Mouse (Mus musculus) right cerebral cortex, postnatal 25 days (tissue): Measurements from ENCODE around the gene Tctex1d4.

Experiments
- DNase-seq: peaks from one replicate; pipeline ENCODE4 v3.0.0; 2022

Gene Tctex1d4

GRCm38 (mm10) chr4:117120445-117121414, 5.9 kb upstream of the Tctex1d4 start:
- DNase-seq: peak; percentile 94

GRCm38 (mm10) chr4:117122209-117122608, 4.4 kb upstream of the Tctex1d4 start:
- no peak for DNase-seq

DNA sequence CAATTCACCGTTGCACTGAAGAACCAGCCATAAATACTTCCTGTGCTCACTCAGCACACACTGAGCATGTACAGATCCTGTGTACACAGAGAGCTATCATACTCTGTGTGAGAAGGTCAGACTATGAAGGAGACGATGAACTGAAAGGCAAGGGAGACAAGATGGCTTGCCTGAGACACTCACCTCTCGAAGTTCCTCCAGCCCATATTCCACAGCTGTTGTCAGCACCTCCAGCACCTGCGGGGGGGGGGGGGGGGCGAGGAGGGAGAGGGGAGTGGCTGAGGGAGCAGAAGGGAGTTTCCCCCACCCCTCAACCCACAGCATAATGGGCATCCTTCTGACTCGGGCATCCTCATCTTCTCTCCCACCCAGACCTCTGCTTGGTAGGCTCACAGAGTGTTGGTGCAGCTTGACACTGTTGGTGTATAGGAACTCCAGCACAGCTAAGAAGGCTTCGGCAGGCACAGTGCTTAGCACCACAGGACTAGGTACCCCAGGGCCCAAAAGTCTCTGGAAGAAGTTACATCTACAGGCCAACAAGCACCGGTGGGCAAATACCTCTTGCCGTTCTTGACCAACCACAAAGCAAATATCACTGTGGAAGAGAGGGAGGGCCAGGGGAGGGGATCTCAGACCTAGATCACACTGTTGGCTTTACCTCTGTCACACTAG, 2.9 kb upstream of the Tctex1d4 start:
- DNase-seq: no peak

DNA sequence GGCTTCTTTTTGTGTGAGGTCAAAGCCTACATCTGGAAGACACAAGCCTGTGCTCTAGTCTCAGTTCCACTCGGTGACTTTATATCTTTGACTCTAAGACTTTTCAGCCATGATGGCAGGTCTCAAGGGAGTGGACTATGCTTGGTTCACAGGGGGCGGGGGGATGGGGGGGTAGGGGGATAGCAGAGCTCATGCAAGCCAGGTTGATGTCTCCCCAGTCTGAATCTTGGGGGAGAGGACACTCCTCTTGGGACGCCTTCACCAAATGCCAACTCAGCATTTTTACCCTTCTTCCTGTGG, 2.4 kb upstream of the Tctex1d4 start:
- DNase-seq: no peak

DNA sequence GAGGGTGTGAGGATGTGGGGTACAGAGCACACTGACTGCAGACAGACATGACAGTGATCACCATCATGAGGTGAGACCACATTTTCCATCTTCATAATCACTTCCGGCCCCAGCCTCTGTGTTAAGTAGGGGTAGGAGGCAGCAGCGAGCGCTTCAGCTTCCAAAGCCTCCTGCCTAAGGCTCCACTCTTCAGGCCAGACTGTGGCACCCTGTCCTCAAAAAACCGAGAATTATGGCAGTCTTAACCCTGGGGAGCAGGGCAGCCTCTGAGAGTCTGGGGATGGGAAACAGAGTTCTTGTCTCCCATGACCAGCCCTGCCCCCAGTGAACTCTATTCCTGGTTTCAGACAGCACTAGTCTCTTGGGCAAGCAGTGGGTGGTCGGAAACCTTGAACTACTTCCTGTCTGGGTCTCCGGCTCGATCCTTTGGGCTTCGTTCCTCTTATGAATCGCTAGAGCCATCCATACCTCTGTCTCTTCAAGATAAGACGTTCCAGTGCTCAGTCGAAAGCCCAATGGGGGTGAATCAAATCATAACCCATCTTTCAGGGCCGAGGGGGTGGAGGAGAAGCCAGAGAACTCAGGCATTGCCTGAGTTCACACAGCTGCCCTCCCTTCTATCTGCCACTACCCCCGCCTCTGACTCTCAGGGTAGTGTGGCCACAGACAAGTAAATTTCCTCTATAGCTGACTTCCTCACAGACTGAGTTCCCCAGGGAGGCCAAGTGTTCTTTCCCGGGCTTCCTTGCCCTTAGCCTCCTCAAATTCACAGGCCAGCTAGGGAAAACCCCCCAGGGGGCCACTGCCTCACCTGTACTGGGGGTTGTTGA, 1.9 kb upstream of the Tctex1d4 start:
- no peak for DNase-seq

GRCm38 (mm10) chr4:117125348-117125909, 1.2 kb upstream of the Tctex1d4 start, which contains the start of gene Btbd19:
Gene Btbd19, minus strand, starts transcription at chr4:117125725.
- peak; percentile 78 for DNase-seq

GRCm38 (mm10) chr4:117125910-117126674, 502 bp upstream of the Tctex1d4 start:
- peak; percentile 43 for DNase-seq

GRCm38 (mm10) chr4:117127991-117128686, 1.5 kb downstream of the Tctex1d4 start:
- no peak for DNase-seq

DNA sequence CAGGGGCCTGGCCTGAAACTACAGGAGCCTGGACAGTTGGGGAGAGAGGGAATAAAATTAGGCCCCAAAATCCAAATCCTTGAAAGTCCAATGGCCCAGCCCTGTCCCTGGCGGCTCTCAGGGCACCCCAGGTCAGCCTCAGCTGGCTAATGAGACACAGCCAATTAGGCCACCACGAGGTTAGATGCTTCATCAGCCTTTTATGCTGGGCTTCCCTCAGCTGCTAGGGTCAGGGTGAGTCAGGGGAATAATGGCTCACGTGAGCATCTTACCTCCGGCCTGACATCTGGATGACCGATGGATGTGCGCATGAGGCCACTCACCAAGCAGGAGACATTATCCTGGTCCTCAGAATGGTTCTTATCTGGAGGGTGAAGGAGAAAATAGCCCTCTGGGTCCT, 4.2 kb downstream of the Tctex1d4 start:
- no peak for DNase-seq

DNA sequence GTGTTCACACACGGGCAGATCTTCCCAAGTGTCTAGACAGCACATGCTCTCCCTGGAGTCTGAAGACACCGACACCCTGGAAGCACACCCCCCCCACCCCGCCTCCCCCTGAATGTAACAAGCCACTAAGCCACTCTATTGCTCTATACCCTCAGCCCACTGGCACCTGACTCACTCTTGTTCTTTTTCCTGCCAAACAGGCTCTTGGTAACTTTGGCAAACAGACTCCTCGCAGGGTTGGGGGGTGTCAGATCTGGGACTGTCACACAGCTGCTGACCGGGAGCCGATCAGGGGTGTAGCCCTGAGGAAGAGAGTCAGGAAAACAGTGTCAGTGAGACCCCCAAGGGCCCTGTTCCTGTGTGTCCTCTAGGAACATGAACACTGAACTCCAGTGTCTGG, 4.6 kb downstream of the Tctex1d4 start:
- DNase-seq: no peak

GRCm38 (mm10) chr4:117131890-117132793, 5.5 kb downstream of the Tctex1d4 start:
- no peak for DNase-seq

GRCm38 (mm10) chr4:117132794-117133143, 6.2 kb downstream of the Tctex1d4 start:
- no peak for DNase-seq

DNA sequence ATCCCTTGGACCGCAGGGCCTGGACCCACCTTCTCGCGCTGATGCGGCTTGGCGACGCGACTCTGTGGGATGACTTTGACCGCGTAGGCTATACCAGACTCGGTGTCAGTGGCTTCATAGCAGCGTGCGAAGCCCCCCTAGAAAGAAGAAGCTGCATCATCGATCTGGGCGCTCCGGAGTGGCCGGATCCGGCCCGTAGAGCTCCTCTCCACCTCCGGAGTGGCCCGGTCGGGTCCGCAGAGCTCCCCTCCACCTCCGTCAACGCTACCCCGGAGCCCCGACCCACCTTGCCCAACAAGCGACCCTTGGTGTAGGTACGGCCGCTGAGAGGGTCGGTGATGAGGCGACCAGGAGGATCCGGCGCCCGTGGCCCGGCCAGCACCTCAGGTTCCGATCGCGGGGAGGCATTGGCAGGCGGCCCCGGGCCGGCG, 6.8 kb downstream of the Tctex1d4 start:
- DNase-seq: peak; percentile 35

GRCm38 (mm10) chr4:117133817-117134600, 7.4 kb downstream of the Tctex1d4 start, which contains the start of gene Plk3:
Gene Plk3, minus strand, starts transcription at chr4:117133963.
- DNase-seq: peak; percentile 98

GRCm38 (mm10) chr4:117134601-117134995, 8.0 kb downstream of the Tctex1d4 start:
- DNase-seq: no peak

GRCm38 (mm10) chr4:117136034-117136433, 9.4 kb downstream of the Tctex1d4 start:
- no peak for DNase-seq

GRCm38 (mm10) chr4:117138295-117139216, 12.0 kb downstream of the Tctex1d4 start:
- no peak for DNase-seq

GRCm38 (mm10) chr4:117139217-117139612, 12.6 kb downstream of the Tctex1d4 start:
- no peak for DNase-seq
